Mouse (Mus musculus) granulocyte monocyte progenitor cell, adult 5-6 weeks (primary cell): ENCODE measurements around the gene Pik3ap1. TPM values are rescaled to one million over a fixed set of nuclear protein-coding genes. Genes with fewer than 3 reads are reported as not detected.

Experiments
- ATAC-seq: replicated peaks from 2 replicates; pipeline ENCODE4 v1.8.0; 2016; ENCODE audit warnings: mild to moderate bottlenecking, moderate TSS enrichment, inconsistent platforms; ENCODE audit not compliant: poor library complexity, severe bottlenecking
- total RNA-seq, 2 experiments: library from RNA; stranded (forward) in 1 of 2; stranded (reverse) in 1 of 2; fragments of 200-712, 200-1000 nt in 1 of 2; fragments of >200 nt in 1 of 2; fragmentation: Nextera tagmentation in 1 of 2; gene quantifications; 2 replicates each; pipeline ENCODE4 v1.2.3; 2014 to 2017

The Pik3ap1 gene
- total RNA-seq, 2 experiments from 2014 or later: 23.3 to 26.8 TPM

GRCm38 (mm10) chr19:41288568-41288967 is 96.3 kb downstream of the Pik3ap1 start:
- no peak for ATAC-seq

- ATAC-seq: no peak
These were observed 97.7 kb downstream of the Pik3ap1 start for GRCm38 (mm10) chr19:41287224-41287623.

GRCm38 (mm10) chr19:41284515-41284914 is 100.4 kb downstream of the Pik3ap1 start:
- ATAC-seq: no peak

GRCm38 (mm10) chr19:41282718-41283117 is 102.2 kb downstream of the Pik3ap1 start:
- peak; percentile 77 for ATAC-seq

- no peak for ATAC-seq
These were observed 102.7 kb downstream of the Pik3ap1 start for GRCm38 (mm10) chr19:41282216-41282615.

GRCm38 (mm10) chr19:41279724-41280244 is 105.1 kb downstream of the Pik3ap1 start:
- ATAC-seq: no peak

GRCm38 (mm10) chr19:41278606-41279005 is 106.3 kb downstream of the Pik3ap1 start:
- 0 out of 2 replicates have a peak, but pooled peaks have one; percentile 15 for ATAC-seq

- no peak for ATAC-seq
These were observed 109.3 kb downstream of the Pik3ap1 start for GRCm38 (mm10) chr19:41275588-41275987.

- no peak for ATAC-seq
These were observed 114.0 kb downstream of the Pik3ap1 start for GRCm38 (mm10) chr19:41270906-41271305.

GRCm38 (mm10) chr19:41270151-41270727 is 114.7 kb downstream of the Pik3ap1 start:
- no peak for ATAC-seq

GRCm38 (mm10) chr19:41266251-41266901 is 118.5 kb downstream of the Pik3ap1 start:
- no peak for ATAC-seq

- ATAC-seq: no peak
These were observed 120.5 kb downstream of the Pik3ap1 start for GRCm38 (mm10) chr19:41264331-41264799.

- ATAC-seq: peak; percentile 74
These were observed 121.1 kb downstream of the Pik3ap1 start, which contains the start of gene Tm9sf3 for GRCm38 (mm10) chr19:41263630-41264295. Tm9sf3 (minus strand) TSS chr19:41263997.

GRCm38 (mm10) chr19:41262712-41263629 is 121.9 kb downstream of the Pik3ap1 start:
- peak; percentile 67 for ATAC-seq

- ATAC-seq: no peak
These were observed 124.2 kb downstream of the Pik3ap1 start for GRCm38 (mm10) chr19:41260736-41261135.

GRCm38 (mm10) chr19:41259256-41259655 is 125.6 kb downstream of the Pik3ap1 start:
- ATAC-seq: no peak

GRCm38 (mm10) chr19:41258707-41259106 is 126.2 kb downstream of the Pik3ap1 start:
- peak; percentile 47; the same call in 1 of the 2 replicates for ATAC-seq

- ATAC-seq: no peak
These were observed 130.3 kb downstream of the Pik3ap1 start for GRCm38 (mm10) chr19:41254584-41254983.

- ATAC-seq: no peak
These were observed 135.9 kb downstream of the Pik3ap1 start for GRCm38 (mm10) chr19:41248968-41249367.

GRCm38 (mm10) chr19:41248271-41248670 is 136.6 kb downstream of the Pik3ap1 start:
- ATAC-seq: no peak
